Mouse (Mus musculus) activated CD4-positive, CD25-positive, alpha-beta regulatory T cell, adult 4 months (primary cell): ENCODE results near the gene Chid1. TPM values are rescaled to one million over a fixed set of nuclear protein-coding genes. Genes with fewer than 3 reads are reported as not detected.

ENCODE experiments used
- ATAC-seq: one replicate; pipeline ENCODE4 v1.8.0; 2017
- polyA plus RNA-seq, 2 experiments: library from polyadenylated mRNA; unstranded; fragments of 100-300 nt; shearing (Covaris generic); gene quantifications; one replicate each; pipeline ENCODE4 v1.2.1; 2017

Chid1 gene
- polyA plus RNA-seq, 2 experiments from 2014 or later: 14.2 to 14.4 TPM

GRCm38 (mm10) chr7:141475805-141476158 lies 63.9 kb downstream of the Chid1 start:
- ATAC-seq: no peak

GRCm38 (mm10) chr7:141475011-141475804 lies 64.4 kb downstream of the Chid1 start, which contains the start of the genes Polr2l and Tspan4:
Polr2l (minus strand) TSS chr7:141475132.
Tspan4 (plus strand) TSS chr7:141475240.
- peak; percentile 90 for ATAC-seq

GRCm38 (mm10) chr7:141474160-141474559 lies 65.5 kb downstream of the Chid1 start:
- no peak for ATAC-seq

GRCm38 (mm10) chr7:141472763-141473162 lies 66.9 kb downstream of the Chid1 start:
- ATAC-seq: no peak

- ATAC-seq: no peak
These were observed 67.4 kb downstream of the Chid1 start for GRCm38 (mm10) chr7:141472226-141472625.

GRCm38 (mm10) chr7:141471236-141471635 lies 68.4 kb downstream of the Chid1 start:
- ATAC-seq: no peak

- ATAC-seq: no peak
These were observed 69.1 kb downstream of the Chid1 start for GRCm38 (mm10) chr7:141470637-141470944.

- no peak for ATAC-seq
These were observed 69.6 kb downstream of the Chid1 start for GRCm38 (mm10) chr7:141469901-141470636.

GRCm38 (mm10) chr7:141469352-141469751 lies 70.3 kb downstream of the Chid1 start:
- no peak for ATAC-seq

- ATAC-seq: peak; percentile 60
These were observed 71.0 kb downstream of the Chid1 start for GRCm38 (mm10) chr7:141468522-141469211.

- no peak for ATAC-seq
These were observed 71.5 kb downstream of the Chid1 start for GRCm38 (mm10) chr7:141468164-141468521.

- ATAC-seq: peak; percentile 58
These were observed 72.2 kb downstream of the Chid1 start, which contains the start of gene Cd151 for GRCm38 (mm10) chr7:141467230-141468030. Cd151 (plus strand) TSS chr7:141467392.

GRCm38 (mm10) chr7:141466607-141467148 lies 73.0 kb downstream of the Chid1 start:
- no peak for ATAC-seq

- ATAC-seq: no peak
These were observed 73.6 kb downstream of the Chid1 start for GRCm38 (mm10) chr7:141466045-141466394.

- ATAC-seq: no peak
These were observed 74.1 kb downstream of the Chid1 start for GRCm38 (mm10) chr7:141465388-141466044.

- ATAC-seq: no peak
These were observed 75.0 kb downstream of the Chid1 start for GRCm38 (mm10) chr7:141464603-141465201.

- ATAC-seq: no peak
These were observed 75.6 kb downstream of the Chid1 start for GRCm38 (mm10) chr7:141463824-141464602.

- no peak for ATAC-seq
These were observed 77.3 kb downstream of the Chid1 start for GRCm38 (mm10) chr7:141462333-141462821.

- no peak for ATAC-seq
These were observed 77.9 kb downstream of the Chid1 start for GRCm38 (mm10) chr7:141461521-141462332.
